Mouse (Mus musculus) olfactory bulb, adult 2 months (tissue): ENCODE measurements around the gene Lrba.

Experiments used
- CTCF ChIP-seq: fragments of 200-500 bp; IDR thresholded peaks from 2 replicates; pipeline ENCODE4 v1.5.1; 2012; ENCODE audit warnings: low read depth, mild to moderate bottlenecking, low read length, moderate library complexity; ENCODE audit not compliant: insufficient read depth
- POLR2A ChIP-seq: fragments of 200-500 bp; IDR thresholded peaks from 2 replicates; pipeline ENCODE4 v1.6.1; 2012; ENCODE audit warnings: mild to moderate bottlenecking, low read depth, low read length, moderate library complexity; ENCODE audit not compliant: insufficient read depth

GRCm38 (mm10) chr3:86426733-86427132 is 202.3 kb downstream of the Lrba start:
- TF ChIP-seq CTCF (no peak), POLR2A (no peak)
